Mouse (Mus musculus) cerebellum, postnatal 25 days (tissue): Measurements from ENCODE around the gene Tgfb1i1.
A peak's percentile ranks its signal among the peaks of the same experiment; 100 is the strongest.

ENCODE experiments used
- DNase-seq, 2 experiments: peaks; one replicate each; pipeline ENCODE4 v3.0.0; 2021; ENCODE audit warnings: mixed read lengths in 2 of 2

Gene Tgfb1i1

GRCm38 (mm10) chr7:128288923-128289544 is 42.4 kb downstream of the Tgfb1i1 start:
- DNase-seq = no peak

GRCm38 (mm10) chr7:128294785-128295184 is 48.2 kb downstream of the Tgfb1i1 start:
- no peak for DNase-seq

GRCm38 (mm10) chr7:128296514-128296913 is 49.9 kb downstream of the Tgfb1i1 start:
- DNase-seq = no peak

- DNase-seq = no peak
These were observed 50.6 kb downstream of the Tgfb1i1 start for GRCm38 (mm10) chr7:128297291-128297616.

- peak; percentile 83 to 86 for DNase-seq
These were observed 51.2 kb downstream of the Tgfb1i1 start, which contains the start of gene BC017158 for GRCm38 (mm10) chr7:128297617-128298480. Gene BC017158, minus strand, starts transcription at chr7:128298170.

- DNase-seq = no peak
These were observed 52.1 kb downstream of the Tgfb1i1 start for GRCm38 (mm10) chr7:128298481-128299342.

GRCm38 (mm10) chr7:128300952-128301351 is 54.3 kb downstream of the Tgfb1i1 start:
- no peak for DNase-seq

- no peak for DNase-seq
These were observed 55.5 kb downstream of the Tgfb1i1 start for GRCm38 (mm10) chr7:128302151-128302550.

GRCm38 (mm10) chr7:128304198-128304597 is 57.6 kb downstream of the Tgfb1i1 start:
- no peak for DNase-seq

- DNase-seq = peak; percentile 34 to 63
These were observed 58.3 kb downstream of the Tgfb1i1 start for GRCm38 (mm10) chr7:128304907-128305306.
